Mouse (Mus musculus) bone marrow macrophage, adult 2 months (primary cell): ENCODE results near the gene Hoxb2.

Source experiments
- CTCF ChIP-seq: IDR thresholded peaks from 2 replicates; pipeline ENCODE4 v1.5.1; 2012; ENCODE audit warnings: low read depth, mild to moderate bottlenecking, low read length, moderate library complexity
- POLR2A ChIP-seq: IDR thresholded peaks from 2 replicates; pipeline ENCODE4 v1.6.1; 2012; ENCODE audit warnings: mild to moderate bottlenecking, low read depth, low read length, borderline replicate concordance

DNA sequence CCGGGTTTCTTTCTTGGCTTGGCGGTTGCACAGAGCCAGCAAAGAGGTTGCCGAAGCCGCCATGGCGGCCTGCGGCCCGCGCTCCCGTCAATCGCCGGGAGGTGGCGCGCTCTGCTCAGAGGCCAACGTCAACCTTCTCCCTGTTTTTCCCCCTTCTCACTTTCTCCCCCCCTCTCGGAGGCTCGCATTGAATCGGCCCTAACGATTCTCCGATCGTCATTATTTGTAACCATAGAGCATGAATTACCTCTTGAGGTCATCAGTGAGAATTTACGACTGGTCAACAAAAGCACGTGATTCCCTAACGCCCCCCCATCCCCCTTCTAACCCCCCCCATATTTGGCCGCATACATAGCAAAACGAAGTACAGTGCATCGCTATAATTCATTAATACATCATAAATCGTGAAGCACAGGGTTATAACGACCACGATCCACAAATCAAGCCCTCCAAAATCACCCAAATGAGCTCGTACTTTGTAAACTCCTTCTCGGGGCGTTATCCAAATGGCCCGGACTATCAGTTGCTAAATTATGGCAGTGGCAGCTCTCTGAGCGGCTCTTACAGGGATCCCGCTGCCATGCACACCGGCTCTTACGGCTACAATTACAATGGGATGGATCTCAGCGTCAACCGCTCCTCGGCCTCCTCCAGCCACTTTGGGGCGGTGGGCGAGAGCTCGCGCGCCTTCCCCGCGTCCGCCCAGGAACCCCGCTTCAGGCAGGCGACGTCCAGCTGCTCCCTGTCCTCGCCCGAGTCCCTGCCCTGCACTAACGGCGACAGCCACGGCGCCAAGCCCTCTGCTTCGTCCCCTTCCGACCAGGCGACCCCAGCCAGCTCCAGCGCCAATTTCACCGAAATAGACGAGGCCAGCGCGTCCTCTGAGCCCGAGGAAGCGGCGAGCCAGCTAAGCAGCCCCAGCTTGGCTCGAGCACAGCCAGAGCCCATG is 46.9 kb upstream of the Hoxb2 start, which contains the start of gene Hoxb5:
- TF ChIP-seq CTCF (peak; percentile 79), POLR2A (no peak)
